Mouse (Mus musculus) adrenal gland, postnatal 14 days (tissue): ENCODE data around the gene Sidt2. TPM values are rescaled to one million over a fixed set of nuclear protein-coding genes. Genes with fewer than 3 reads are reported as not detected.

Experiments
- DNase-seq: peaks from one replicate; pipeline ENCODE4 v3.0.0; 2021; ENCODE audit warnings: mixed read lengths
- microRNA-seq, 2 experiments: library from miRNA; unstranded; fragments of <30 nt; microRNA quantifications; one replicate each; pipeline ENCODE4 v1.2.0; 2021
- total RNA-seq: library from RNA; stranded (reverse); gene quantifications from 2 replicates; pipeline ENCODE4 v1.2.3, GENCODE M21; 2021

The Sidt2 gene
- total RNA-seq, 1 experiment from 2014 or later, result 178 TPM

DNA sequence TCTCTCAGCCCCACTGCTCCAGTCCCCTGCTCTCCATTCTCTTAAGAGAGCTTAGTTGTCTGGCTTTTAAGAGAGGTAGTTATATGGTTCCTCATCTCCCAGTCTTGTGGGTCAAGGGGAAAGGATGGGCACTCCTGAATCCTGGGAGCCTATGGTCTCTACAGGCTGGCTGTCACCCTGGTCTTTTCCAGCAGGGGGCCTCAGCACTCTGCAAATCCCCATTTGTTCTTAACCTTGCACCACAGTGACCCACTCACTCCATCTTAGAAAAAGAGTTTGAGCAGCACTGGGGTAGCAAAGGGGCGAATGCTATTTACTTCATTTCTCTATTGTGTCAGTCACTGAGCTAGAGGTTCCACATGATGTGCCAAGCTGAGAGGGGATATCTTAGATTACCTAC, 43.4 kb downstream of the Sidt2 start:
- peak; percentile 82 for DNase-seq

DNA sequence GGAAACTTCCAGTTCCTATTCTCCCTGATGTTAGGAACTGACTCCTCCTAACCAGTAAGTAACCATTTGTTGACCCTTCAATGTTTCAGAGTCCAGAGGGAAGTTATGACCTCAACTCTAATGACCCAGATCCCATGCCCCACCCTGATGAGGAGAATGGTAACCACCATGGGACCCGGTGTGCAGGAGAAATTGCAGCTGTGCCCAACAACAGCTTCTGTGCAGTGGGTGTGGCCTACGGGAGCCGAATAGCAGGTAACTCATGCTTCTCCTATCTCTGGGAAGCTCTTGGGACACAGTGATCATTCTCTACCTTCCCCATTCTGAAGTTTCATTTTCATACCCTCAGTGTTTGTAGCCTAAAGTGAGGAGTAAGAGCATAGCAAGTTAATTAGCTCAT, 44.1 kb downstream of the Sidt2 start:
- no peak for DNase-seq

DNA sequence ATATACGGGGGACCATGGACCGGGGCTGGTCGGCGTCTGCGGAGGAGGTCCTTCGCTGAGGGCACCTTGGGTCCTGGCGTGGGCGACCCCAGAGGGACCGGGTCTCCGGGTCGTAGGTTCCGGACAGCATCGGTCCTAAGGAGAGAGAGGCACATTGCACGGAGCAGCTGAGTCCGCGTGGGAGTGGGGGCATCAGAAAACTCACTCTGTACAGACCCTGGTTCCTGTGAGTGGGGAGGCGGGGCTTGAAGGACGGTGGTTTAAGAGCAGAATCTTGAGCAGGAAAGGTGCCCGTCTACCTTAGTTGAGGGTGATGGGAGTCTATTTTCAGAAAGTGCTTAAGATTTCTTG, 48.0 kb downstream of the Sidt2 start:
- no peak for DNase-seq

DNA sequence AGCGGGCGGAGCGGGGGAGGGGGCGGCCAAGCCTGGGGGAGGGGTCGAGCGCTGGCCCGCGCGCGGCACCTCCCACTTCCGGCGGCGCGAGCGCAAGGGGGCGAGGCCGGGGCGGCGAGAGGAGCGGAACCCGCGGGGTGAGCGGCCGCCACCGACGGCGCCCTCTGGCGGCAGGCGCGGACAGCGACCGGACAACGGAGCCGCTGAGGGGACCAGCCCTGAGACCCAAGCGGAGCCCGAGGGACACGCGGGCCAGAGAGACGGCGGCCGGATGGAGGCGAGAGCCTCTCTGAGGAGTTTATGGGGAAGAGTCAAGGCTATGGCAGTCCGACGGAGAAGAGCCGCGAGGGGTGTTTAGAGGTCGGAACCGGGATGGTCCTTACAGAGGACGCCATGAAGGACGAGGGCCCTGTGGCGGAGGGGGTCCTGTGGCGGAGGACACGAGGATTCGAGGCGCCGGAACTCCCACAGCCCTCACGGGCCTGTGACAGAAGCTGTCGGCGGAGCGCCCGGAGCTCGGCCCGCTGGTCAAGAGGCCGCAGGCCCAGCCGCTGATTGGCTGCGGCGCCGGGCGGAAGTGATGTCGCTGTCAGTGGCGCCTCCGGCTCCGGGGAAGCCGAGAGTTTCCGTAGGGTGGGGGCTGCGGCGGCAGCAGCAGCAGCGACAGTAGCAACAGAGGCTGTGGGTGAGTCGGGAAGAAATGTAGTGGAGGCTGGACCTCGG, 48.5 kb downstream of the Sidt2 start, which contains the start of the genes Pcsk7 and Rnf214:
Pcsk7 (plus strand) TSS at position 143 of the 723 bp plus-strand sequence.
Rnf214 (minus strand) TSS at position 557 of the 723 bp plus-strand sequence.
- peak; percentile 96 for DNase-seq

DNA sequence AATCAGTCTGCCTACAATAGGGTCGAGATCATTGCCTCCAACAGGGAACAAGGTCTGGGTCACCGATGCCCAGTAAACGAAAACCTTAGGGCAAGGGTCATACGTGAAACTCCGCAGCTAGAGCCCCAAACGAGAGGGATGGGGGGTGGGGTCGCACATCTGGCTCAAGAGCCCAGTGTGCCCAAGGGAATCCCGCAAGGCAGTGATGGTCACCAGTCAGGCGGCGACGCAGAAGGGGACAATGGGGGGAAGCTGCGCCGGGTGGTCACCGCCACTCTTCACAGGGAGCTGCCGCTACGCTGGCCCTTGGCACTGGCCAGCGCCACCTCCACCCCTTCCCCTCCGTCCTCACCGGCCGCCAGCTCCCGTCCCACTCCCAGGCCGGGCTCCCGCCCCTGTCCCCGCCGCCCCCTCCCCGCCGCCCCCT, 49.2 kb downstream of the Sidt2 start:
- peak; percentile 52 for DNase-seq

DNA sequence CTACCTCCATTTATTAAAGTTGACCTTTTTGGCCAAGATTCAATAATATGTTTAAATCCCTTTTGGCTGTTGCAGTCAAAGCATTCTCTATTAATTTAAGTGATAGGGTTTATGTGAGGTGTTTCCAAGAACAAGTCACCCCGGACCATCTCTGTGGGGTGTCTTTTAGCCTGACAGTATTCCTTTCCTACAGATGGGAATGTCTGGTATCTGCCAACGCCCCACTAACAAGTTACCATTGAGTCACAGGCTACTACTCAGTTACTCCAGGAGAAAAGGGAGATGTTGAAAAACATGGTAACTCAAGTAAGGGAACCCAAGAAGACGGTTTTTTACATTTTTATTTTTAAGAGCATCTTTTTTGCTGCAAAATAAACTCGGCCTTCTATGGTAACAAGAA, 49.9 kb downstream of the Sidt2 start:
- no peak for DNase-seq

DNA sequence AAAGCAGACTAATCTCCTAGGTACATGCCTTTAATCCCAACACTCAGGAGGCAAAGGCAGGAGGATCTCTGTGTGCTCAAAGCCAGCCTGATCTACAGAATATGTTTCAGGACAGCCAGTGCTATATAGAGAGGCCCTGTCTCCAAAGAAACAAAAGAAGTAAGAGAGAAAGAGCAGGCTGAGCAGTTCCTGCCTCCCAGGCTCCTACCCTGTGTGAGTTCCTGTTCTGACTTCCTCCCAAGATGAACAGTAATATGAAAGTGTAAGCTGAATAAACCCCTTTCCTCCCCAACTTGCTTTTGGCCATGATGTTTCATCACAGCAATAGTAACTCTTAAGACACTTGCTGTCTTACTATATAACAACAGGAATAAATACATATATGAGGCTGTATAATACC, 61.4 kb downstream of the Sidt2 start:
- DNase-seq, result no peak

Small RNAs within 50 kb of the gene (microRNA-seq; reads per million reads assigned to microRNA genes)
- 0.85 to 1.5 reads per million in 2 experiments for gene Mir7087

Other genes starting within 250 kb of the Sidt2 start
- gene Cep164, start 126.6 kb downstream of the Sidt2 start, total RNA-seq, result 12.4 and 13.1 TPM in 2 replicates
- gene Bace1, start 116.7 kb downstream of the Sidt2 start, total RNA-seq, result 25.2 and 25.6 TPM in 2 replicates
- gene Pcsk7, start 48.8 kb downstream of the Sidt2 start, total RNA-seq, result 26.6 and 28.4 TPM in 2 replicates
- 39.0 and 40.0 TPM in 2 replicates for gene Rnf214, start 48.3 kb downstream of the Sidt2 start, total RNA-seq
- 57.9 and 85.1 TPM in 2 replicates for gene Tagln, start 19.2 kb downstream of the Sidt2 start, total RNA-seq
- 132 and 135 TPM in 2 replicates for gene Pafah1b2, start 57.4 kb upstream of the Sidt2 start, total RNA-seq
- gene Sik3, start 57.6 kb upstream of the Sidt2 start, total RNA-seq, result 53.9 and 56.6 TPM in 2 replicates